Mouse (Mus musculus): ENCODE measurements around the gene Chordc1.

DNA sequence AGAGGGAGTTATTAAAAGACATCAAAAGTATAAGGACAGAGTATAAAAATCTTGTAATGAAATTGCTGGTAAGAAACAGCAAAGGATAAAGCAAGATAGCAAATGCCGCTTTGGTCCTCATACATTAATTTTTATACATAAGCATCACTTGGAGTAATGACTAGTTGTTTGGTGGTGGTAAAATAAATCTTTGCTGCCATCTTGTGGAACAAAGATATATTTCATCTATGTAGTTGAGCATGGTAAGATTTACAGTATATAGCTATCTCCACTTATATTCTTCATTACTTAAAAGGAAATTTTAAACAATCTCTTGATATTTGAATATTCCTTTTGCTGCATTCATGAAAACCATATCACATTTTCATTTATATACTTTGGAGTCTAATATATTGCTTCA lies 14.4 kb upstream of the Chordc1 start:
- TF ChIP-seq CTCF (IDR thresholded peaks at IDR 0.05; ENCODE audit: low read depth) (0 out of 2 replicates have a peak, but pooled peaks have one; percentile 14), EP300 (IDR thresholded peaks at IDR 0.05; ENCODE audit: low read depth) (no peak)
